Mouse (Mus musculus): ENCODE data around the gene Cxcl5.

Gene Cxcl5

DNA sequence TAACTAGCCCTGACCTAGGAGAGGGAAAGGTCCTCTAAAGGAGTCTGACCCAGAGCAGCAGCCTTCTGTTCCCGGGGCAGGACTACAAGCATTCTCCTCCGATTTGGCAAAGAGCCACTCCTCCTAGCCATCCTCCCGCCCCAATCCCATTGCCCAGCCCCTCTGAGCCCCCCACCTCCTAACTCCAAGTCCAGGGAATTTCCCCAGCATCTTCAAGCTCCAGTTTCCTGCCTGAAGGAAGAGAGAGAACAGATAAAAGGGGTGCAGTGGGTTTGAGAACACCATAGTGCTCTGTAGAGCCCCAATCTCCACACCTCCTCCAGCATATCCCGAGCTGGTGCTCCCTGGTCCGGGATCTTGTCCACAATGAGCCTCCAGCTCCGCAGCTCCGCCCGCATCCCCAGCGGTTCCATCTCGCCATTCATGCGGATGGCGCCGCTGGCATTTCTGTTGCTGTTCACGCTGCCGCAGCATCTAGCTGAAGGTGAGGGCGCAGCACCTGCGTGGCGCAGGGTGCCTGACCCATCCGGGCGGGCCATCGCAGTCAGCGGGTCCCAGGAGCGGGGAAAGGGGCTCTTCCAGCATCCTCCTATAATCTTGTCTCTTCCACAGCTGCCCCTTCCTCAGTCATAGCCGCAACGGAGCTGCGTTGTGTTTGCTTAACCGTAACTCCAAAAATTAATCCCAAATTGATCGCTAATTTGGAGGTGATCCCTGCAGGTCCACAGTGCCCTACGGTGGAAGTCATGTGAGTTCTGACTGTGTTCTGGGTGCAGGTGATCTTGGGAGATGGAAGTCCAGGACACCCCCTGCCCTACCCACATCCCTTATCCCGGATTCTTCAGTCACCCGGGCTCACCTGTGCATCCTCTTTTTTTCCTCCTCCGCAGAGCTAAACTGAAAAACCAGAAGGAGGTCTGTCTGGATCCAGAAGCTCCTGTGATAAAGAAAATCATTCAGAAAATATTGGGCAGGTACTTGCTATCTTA, at the start of gene Cxcl5:
Gene Cxcl5 (plus strand): TSS at position 284 of the 989 bp plus-strand sequence.
- DNase-seq (ENCODE audit: low spot score): no peak

- DNase-seq (ENCODE audit: low spot score): no peak
Measured at GRCm38 (mm10) chr5:90711409-90711808, 47.8 kb upstream of the Cxcl5 start.

DNA sequence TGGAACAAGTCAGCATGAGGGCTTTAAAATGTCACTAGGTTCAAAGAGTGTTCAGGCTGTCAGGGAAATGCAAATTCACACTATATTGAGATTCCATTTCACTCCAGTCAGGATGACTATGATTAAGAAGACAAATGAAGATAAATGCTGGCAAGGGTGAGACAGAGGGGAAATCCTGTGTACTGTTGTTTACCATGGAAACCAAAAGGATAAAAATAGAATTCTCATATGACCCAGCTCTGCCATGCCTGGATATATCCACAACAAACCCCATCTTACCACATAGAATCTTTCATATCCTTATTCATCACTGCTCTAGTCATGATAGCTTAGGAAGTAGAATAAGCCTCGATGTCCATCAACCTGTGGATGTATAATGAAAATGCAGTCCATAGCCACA, 41.2 kb upstream of the Cxcl5 start:
- no peak for DNase-seq (ENCODE audit: low spot score)

GRCm38 (mm10) chr5:90722656-90723055, 36.5 kb upstream of the Cxcl5 start:
- DNase-seq (ENCODE audit: low spot score): no peak

DNA sequence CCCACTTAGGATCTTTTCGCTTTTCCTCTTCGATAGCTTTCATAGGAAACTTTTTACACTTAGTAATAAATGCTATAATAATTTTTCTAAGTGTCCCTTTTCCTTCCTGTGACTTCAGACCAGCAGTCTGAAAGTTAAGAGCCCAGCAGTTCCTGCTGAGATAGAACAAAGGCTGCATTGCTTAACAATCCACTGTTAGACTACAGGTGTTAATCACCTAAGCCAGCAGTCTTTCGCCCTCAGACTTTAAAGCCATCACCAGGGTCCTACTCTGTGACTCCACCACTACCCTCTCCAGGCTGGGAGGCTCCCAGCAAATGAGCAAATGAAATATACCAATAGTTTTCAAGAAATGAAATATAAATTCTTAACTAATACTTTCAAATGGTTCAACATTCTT, 30.9 kb upstream of the Cxcl5 start:
- no peak for DNase-seq (ENCODE audit: low spot score)

DNA sequence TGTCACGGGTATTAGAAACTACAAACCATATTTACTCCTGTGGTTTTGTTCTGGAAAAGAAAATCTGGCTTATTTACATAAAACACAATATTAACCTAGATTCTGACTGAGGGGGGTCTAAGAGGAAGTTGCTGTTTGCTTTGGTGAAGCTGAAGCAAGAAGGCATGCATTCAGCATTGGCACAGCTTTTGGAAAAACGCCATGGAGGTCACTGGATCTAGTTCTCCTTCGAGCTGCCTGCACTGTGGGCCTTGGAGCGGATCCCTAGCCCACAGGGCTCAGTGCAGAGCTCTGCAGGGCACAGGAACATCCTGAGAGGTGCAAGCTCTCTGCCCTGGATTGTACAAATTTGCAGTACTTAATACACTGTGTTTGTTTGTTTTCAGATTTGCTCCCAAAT, 27.7 kb upstream of the Cxcl5 start:
- no peak for DNase-seq (ENCODE audit: low spot score)

DNA sequence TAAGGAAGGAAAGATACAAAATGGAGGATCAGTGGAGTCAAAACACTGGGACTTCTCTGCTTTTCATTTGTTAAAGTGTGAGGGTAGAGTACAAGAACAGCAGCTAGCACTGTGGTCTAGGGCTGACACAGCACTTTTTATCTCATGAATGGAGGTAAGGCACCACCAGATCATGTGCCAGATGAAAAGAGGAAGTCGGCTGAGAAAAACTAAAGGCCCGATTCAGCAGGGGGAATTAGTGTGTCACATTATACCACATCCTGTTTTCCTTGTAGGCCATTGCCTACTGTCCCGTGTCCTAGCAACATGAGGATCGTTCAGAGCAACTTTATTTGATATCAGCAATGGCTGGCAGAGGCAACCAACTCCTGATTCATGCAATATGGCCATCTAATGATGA, 17.1 kb upstream of the Cxcl5 start:
- DNase-seq (ENCODE audit: low spot score): peak; percentile 1

GRCm38 (mm10) chr5:90753934-90754333, 5.2 kb upstream of the Cxcl5 start:
- DNase-seq (ENCODE audit: low spot score): no peak

GRCm38 (mm10) chr5:90758020-90758605, 1.0 kb upstream of the Cxcl5 start:
- DNase-seq (ENCODE audit: low spot score): no peak

- no peak for DNase-seq (ENCODE audit: low spot score)
Measured at GRCm38 (mm10) chr5:90760303-90760702, 1.1 kb downstream of the Cxcl5 start.

DNA sequence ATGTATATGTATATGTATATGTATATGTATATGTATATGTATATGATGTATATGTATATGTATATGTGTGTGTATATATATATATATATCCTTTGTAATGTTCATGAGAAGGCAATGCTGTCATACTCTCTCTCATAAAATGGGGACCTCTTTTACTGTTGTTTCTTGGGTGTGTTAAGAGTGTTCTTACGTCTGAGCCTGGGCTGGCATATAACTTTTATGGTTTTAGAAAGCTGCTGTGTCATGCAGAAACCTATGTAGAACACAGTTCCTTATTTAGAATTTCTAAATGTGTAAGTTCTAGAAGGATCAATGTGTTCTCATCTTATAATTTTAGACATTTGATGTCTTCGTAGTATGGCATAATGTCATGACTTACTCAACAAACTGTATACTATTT, 1.7 kb downstream of the Cxcl5 start:
- no peak for DNase-seq (ENCODE audit: low spot score)

DNA sequence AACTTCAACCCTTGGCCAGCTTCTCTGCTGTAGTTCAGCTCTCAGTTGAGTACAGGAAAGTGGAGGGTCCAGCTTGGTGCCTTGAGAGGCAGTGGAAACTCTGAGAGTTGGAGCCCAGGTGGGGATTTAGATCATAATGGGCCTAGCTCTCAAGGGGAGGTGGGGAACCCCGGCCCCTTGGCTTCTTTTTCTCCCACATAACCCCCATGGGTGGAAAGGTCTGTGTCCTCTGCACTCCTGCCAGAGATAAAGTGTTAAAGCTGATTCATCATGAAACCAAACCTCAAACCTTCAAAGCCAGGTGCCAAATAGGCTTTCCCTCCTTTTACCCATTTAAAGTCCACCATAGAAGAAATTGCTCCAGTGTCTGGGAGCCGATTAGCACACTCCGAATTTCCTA, 2.7 kb downstream of the Cxcl5 start:
- no peak for DNase-seq (ENCODE audit: low spot score)

DNA sequence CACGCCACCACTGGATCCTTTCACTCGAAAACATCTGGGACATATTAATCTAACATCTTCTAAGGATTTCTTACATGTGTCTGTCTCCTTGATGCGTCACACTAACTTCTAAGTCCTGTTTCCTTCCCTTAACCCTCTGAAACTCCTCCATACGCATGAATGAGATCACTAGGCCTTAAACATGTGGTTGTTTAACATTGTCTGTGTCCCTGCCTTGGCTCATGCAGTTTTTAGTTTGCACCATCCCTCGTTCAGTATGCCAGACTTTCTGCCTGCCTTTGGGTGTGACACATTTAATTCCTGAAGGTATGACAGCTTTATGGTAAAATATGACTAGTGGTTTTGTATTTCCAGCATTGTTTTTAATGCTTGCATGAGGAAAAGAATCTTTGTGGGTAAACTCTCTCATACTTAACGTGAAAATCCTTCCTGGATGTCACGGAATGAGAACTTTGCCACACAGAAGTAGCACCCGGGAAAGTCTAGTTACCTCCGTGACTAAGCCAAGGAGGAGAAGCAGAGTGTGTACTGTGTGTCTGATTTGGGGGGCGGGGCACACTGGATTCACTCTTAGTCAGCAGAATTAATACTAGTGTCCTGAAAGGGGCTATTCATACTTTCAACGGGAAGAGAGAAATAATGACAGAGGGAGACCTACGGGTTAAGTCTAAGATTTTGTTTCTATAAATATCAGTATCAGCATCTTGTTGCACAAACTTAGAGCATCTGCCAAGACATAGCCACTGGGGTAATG, 4.9 kb downstream of the Cxcl5 start:
- no peak for DNase-seq (ENCODE audit: low spot score)

GRCm38 (mm10) chr5:90765821-90766606, 6.9 kb downstream of the Cxcl5 start:
- DNase-seq (ENCODE audit: low spot score): no peak

- no peak for DNase-seq (ENCODE audit: low spot score)
Measured at GRCm38 (mm10) chr5:90768218-90768617, 9.1 kb downstream of the Cxcl5 start, which contains the start of gene Ppbp. Gene Ppbp (plus strand): TSS chr5:90768518.

DNA sequence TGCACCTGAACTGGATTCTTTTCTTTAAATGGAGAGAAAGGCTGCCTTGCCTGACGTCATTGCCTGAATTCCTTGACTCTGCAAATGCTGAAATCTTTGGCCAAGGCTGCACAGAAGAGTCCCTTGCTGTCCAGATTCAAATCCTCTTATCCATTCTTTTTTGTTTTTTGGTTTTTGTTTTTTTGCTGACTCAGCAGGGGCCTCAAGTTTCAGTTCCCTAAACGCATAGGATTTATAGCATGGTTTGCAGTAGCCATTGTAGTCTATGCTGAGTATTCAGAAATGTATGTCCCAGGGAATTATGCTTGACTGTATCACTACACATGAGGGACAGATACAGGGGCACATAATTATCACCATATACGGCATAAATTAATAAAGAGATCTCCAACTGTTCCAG, 12.2 kb downstream of the Cxcl5 start:
- no peak for DNase-seq (ENCODE audit: low spot score)

DNA sequence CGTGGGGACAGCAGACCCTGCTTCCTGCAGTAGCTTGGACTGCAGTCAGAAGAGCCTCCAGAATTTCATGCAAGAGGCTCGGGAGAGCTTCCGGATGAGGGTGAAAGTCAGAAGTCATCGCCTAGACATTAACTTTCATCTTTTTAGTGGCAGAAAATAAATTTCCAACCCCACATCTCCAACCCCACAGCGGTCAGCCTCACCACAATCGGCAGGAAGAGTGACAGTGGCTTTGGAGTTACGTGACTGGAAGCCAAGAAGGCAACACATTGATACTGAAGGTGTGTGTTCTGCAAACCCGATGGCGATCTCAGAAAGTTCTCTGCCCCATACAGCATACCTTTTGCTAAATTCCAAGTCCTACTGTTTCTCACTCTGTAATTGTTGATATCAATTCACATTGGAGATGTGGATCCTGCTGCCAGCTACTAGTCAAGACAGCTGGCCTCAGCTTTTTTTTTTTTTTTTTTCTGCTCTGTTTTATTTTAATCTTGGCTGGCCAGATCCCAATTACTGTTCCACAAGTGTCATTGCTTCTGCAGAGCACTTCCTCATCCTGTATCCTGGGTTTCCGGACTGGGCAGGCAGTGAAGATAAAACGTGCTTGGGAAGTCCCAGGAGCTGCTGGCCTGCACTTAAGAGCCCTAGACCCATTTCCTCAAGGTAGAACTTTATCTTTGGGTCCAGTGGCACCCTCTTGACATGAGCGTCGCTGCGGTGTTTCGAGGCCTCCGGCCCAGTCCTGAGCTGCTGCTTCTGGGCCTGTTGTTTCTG, 12.9 kb downstream of the Cxcl5 start, which contains the start of gene Pf4:
Gene Pf4 (plus strand): TSS at position 556 of the 774 bp plus-strand sequence.
- no peak for DNase-seq (ENCODE audit: low spot score)

DNA sequence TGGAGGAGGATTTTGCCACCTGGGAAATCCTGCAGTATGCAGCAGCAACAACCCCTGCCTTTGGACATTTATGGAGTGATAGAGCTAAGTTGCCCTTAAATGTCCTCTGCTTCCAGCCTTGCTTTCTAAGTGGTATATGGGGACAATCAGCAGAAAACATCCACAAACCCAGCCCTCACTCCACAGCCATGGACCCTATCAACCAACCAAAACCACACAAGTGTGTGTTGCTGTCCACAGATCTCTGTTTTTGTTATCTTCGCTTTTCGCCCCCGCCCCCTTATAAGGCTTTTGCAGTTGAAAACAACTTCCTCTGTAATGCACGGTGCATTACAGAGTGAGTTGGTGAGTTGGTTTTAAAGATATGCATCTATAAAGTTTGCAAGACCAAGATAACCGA, 16.4 kb downstream of the Cxcl5 start:
- DNase-seq (ENCODE audit: low spot score): no peak

DNA sequence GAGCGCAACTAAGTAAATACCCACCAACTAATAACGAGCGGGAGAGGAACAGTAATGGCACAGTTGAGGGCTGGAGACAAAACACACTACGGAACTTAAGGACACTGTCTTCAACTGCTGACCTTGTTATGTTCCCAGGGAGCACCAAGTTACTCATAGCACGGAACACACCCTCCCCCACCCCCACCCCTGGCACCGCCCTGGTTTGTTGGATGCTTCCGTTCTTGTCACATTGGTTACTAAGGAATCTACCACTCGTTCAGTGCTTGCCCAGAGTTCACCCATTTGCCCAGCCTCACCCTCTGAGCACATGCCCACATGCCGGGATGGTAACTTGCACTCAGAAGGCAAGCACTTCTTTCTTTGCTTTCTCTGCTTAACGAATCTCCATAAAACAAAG, 18.5 kb downstream of the Cxcl5 start:
- DNase-seq (ENCODE audit: low spot score): no peak

DNA sequence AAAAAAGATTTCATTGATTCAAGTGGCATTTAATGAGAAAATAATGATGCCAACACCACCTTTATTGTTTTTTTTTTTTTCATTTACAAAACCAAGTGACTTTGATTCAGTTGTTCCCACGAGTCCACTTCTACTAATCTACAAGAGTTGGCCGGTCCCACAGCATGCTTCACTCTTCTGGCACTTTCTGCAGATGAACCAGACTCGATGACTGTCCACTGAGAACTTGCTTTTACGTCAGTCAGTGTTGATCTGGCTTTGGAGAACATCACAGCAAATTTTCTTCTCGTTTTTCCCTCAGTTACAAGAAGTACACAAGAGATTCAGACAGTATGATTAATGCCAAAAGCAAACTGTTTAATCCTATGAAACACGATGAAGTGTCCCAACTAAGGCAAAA, 19.7 kb downstream of the Cxcl5 start:
- DNase-seq (ENCODE audit: low spot score): no peak

GRCm38 (mm10) chr5:90783697-90784096, 24.5 kb downstream of the Cxcl5 start:
- DNase-seq (ENCODE audit: low spot score): no peak
